Mouse (Mus musculus) cerebellum, adult 9-11 months (tissue): ENCODE results near the gene Bco1.

Experiments
- DNase-seq: peaks from one replicate; pipeline ENCODE4 v3.0.0; 2022

Gene Bco1

DNA sequence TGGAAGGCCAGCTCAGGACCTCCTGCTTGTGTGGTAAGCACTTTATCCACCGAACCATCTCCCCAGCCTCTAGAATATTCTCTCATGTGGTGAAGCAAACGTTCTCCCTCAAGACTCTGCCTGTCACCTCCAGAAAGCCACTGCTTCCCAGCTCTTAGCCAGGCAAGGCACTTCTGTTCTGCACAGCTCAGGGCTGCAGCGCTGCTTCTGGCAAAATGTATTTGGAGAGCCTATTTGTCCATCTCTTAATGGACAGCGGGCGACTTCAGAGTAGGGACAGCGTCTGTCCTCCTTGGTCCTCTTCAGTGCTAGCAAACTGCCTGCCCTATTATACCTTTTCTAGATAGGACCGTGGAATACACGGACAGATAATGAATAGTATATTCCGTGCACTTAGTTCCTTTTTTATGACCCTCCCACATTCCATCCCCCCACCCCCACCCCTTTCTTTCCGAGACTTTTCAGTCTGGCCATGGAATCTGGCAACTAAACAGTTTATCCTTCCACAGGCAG is 1.5 kb downstream of the Bco1 start:
- DNase-seq = no peak

DNA sequence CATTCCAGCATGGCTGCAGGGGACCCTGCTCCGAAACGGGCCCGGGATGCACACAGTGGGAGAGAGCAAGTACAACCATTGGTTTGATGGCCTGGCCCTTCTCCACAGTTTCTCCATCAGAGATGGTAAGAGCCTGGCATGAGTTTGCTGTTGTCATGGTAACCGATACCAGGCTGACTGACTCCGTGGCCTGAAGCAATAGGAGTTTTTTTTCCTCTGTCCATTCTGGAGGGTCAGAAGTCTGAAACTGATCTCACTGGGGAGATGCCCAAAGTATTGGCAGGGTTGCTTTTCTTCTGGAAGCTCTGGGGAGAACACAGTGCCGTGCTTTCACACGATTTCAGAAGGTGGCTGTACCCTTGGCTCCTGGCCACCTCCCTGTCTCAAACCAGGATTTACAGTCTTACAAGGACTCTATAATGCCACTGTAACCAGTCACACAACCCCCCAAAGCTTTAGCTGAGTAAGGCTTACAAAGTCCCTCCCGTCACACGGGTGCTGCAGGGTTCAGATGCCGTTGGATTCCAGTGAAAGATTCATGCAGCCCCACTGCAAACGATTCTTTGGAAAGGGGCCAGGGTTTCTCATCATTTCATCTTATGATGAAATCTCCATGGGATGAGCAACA is 2.0 kb downstream of the Bco1 start:
- peak; percentile 18 for DNase-seq

DNA sequence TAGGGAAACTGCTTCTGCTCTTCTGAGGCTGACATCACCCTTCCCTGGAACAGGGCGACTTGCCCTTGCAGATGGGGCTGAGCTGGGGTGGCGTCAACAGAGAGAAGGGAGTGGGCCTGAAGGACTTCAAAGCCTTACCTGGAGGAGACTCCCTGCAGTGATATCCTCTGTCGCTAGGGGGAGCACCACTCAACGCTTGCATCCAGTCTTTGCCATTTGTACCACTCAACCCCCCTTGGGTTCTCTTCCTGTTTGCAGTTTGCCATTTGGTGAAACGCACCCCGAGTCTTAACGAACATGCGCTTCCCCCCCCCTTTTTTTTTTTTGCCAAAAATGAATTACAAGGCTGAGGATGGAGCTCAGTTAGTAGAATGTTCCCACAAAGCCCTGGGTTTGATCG is 11.9 kb downstream of the Bco1 start:
- DNase-seq = peak; percentile 40

DNA sequence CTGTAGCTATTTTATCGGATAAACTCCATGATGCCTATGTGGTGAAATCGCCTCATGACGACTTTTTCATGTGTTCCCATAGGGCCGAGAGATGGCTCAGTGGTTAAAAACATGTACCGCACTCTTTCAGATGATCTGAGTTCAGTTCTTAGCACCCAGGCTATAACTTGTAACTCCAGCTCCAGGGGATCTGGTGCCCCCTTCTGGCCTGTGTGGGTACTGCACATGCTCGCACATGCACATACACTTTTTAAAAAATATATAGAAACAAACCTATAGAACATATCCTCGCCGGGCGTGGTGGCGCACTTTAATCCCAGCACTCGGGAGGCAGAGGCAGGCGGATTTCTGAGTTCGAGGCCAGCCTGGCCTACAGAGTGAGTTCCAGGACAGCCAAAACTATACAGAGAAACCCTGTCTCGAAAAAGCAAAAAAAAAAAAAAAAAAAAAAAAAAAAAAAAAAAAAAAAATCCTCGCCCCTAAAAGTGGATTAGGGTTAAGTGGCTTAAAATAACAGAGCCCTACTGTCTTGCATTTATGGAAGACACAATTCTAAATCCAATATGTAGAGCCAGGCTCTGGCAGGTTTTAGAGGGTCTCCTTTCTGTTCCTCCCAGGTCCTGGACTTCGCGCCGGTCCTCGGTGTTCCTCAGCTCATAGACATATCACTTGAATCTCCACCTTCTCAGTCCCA is 13.5 kb downstream of the Bco1 start:
- no peak for DNase-seq

DNA sequence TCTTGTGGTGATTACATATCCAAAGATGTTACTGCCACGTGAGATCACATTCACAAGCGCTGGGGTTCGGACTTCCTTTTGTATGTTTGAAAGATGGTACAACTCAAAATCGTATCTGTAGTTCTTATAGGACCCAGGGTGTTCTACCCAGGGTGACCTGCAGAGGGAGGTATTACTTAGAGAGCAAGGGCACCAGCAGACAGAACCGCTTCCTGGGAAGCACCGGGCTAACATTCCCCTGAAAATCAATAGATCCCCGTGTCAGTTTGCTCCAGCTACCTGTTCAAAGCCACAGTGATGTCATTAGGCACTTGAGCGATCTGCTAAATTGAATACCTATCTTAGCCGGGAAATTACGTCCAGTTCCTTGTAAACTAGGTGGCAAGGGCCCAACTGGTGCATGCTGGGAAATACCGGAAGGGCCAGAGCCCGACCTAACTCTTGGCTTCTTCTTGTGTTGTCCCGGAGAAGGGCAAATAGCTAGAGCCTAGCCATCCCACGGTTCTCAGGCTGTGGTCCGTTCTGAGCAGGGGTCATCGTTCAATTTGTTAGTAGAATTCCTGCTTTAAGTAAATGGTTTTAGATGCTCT is 14.2 kb downstream of the Bco1 start:
- no peak for DNase-seq

DNA sequence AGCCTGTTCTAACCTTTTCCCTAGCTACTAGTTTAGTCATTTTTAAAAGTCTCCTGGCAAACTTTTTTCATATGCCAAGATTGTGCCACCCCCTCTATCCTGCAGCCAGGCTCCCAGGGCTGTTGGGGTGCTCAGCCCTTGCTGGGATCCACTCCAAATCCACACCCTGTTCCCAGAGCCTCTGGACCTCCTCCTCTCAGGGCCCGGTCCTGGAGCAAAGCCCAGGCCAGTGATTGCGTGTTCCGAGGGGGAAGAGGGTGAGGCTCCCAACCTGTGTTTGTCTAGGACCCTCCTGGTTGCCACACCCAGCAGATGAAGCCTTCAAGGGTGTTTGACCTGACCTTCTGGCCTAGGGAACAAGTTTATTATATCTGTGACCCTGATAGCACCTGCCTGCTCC is 16.0 kb downstream of the Bco1 start:
- no peak for DNase-seq

DNA sequence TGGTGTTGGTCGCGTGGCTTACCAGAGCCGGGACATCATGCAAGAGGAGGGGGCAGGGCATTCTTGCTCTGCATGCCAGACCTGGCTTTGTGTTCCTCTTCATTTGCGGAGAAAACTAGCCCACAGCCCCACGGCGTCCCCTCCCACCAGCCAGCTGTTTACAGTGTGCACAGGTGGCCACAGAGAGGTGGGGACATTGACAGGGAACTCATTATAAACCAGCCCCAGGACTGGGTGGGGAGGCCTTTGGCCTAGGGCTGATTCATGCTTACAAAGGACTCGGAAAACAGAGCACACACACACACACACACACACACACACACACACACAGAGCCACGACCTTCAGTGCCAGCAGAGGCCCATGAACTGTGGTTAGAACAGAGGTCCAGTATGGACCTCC is 16.6 kb downstream of the Bco1 start:
- no peak for DNase-seq

DNA sequence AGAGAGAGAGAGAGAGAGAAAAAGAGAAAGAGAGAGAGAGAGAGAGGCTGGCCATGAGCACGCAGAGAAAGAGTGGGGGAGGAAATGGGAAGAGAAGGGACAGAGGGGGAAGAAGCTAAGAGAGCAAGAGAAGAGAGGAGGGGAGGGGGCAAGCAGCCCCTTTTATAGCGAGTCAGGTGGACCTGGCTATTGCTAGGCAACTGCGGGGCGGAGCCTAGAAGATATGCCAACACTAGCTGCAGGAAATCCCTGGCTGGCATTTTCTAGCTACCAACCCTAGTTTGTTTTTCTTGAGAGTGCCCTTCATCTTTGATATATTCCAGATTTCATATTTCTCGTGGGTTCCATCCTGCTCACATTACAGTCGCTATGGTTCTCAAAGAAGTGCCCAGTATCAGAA is 19.4 kb downstream of the Bco1 start:
- no peak for DNase-seq

DNA sequence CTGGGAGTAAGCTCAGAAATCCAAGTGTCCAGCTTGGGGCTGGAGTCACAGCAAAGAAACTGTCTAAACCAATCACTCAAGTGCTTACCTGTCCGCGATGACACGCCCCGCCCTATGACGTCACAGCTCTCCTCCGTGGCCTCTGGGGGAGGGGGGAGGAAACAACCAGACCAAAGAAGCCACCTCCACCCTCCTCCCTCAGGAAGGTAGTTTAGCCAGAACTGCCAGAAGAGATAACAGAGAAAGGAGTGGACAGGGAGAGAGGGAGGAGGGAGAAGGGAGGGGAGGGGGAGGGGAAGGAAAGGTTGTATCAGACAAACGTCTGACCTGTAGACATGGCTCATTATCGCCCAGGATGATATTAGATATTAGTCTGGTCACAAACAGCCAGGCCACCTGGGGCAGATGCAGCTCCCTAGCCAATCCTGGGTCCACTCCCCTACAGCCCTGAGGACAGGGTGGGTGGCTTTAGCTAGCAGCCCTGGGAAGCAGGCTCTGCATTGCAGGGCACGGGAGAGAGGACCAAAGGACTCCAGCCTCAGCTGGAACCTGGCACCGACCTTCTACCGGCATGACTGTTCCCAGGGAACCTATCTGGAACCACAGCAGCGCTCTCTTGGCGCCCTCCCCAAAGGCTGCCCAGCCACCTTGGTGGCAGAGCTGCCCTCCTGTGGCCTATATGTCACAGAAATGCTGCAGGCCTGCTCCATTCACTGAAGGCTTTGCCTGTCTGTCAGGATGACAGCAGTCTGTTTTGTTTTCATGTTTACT is 20.2 kb downstream of the Bco1 start:
- peak; percentile 52 for DNase-seq

DNA sequence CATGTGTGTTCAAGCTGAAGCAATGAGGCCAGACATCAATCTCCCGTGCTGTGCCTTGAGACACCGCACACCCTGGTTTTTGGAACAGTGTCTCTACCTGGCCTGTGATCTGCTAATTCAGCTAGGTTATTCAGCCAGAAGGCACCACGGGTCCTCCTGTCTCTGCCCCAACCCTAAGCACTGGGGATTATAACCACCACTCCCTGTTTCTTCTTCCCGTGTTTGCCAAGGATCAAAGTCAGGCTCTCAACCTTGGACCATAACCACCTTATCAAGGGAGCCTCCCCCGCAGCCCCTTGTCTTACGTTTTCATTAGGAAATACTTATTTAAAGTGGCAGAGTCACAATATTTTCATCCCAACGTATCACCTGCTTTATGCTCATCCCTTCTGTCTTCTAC is 20.9 kb downstream of the Bco1 start:
- DNase-seq = no peak

DNA sequence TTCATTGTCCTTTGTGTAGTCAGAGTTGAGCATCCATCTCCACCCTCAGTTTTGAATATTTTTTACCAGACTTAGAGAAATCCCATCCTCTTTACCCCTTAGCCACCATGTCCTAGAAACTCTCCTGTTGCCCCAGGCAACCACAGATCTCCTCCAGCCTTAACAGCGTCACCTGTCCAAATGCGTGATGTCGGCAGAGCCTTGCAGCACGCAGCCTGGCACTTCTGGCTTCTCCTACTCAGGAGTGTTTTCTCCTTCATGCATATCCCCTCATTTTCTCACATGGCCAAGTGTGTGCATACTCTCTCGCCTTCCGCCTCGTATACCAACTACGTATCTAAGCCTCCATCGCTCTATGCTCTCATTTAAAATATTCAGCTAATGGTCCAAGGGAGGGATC is 22.8 kb downstream of the Bco1 start:
- no peak for DNase-seq

DNA sequence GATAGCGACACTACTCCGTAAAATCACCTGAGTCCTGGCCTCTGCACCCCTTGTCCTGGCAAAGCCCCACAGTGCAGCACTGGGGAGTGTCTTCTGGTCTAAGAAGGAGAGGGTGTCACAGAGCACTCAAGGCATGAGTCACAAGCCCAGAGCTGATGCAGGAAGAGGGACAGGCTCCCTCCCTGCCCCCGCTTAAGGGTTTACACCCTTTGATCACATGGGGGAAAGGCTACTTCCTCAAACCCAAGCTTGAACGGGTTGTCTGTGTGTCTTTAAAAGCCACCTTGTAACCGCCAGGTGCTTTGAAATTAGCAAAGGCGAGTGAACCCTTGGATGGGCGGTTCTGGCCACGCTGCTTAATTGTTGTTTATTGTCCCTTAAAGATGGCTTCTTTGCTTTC is 25.6 kb downstream of the Bco1 start:
- no peak for DNase-seq

DNA sequence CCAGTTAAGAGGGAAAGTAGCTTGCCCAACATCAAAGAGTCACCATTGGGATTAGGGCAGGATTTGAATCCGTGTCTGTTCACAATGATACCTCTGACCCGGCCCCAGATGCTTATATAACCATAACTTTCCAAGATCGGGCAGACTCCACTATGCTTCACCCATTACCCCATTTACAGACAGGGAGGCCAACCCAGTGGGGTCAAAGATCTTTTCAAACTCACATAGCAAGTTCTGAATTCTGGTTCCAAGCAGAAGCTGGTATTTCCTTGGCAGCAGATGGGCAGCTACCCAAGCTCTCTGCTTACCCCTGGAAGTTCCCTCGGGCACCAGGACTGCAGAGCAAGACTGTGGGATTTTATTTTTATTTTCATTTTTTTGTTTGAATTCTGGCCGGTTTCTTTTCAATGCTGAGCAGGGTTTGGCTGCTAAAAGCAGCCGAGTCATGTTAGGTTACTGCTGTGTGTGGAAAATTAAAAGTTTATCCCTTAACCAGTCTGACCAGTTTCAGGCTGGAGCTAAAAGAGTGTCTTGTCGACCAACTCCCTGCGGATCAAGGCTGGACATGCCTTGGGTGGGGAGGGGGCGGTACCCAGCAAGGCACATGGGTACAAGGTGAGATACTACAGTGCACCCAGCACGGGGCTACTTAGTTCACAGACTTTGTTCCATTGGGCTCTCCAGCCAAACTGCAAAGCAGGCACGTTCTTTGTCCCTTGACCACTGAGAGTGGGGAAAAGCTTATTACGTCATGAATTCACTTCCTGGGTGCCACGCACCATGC is 28.4 kb downstream of the Bco1 start:
- no peak for DNase-seq

DNA sequence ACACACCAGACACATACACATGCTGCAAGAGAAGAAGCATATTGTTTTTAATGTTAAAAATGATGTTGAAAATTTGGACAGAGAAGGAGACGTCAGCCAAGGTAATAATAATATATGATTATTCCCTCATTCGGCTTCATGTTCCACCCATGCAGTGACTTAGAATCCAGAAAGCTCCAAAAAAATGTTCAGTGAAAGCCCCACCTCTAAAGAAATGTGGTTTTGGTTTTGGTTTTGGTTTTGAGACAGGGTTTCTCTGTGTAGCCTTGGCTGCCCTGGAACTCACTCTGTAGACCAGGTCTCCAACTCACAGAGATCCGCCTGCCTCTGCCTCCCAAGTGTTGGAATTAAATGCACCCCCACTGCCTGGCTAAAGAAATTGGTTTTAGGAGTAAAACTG is 30.2 kb downstream of the Bco1 start:
- no peak for DNase-seq

DNA sequence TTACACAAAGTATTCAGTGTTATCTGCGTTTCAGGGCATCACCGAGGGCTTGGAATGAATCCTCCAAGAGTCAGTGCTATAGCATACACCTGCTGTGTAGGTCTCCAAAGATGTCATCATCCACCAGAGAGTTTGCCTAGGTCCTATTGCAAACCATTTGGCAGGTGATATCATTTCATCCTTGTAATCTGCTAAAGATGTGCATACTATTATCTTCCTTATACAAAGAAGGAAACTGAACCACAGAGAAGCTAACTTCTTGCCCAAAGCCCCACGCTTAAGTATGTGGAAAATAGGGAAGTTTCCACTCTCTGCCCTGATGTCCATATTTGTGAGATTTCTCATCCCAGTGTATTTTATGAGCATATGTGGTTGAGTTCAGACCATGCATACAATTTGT is 30.8 kb downstream of the Bco1 start:
- DNase-seq = no peak

DNA sequence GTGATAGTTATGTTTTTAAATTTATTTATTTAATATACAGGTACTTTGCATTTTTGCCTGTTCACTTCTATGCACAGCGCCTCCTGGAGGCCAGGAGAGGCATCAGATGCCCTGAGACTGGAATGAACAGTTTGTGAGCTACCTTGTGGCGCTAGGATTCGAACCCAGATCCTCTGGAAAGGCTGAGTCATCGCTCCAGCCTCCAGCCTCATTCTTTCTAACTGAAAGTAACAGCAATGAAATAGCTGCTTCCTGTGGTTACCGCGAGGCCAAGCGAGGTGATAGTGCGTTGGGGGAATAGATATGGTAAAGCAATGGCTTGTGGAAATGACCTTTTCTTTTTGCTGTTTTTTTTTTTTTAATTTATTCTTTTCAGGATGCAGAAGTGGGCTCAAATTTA is 31.4 kb downstream of the Bco1 start:
- no peak for DNase-seq

DNA sequence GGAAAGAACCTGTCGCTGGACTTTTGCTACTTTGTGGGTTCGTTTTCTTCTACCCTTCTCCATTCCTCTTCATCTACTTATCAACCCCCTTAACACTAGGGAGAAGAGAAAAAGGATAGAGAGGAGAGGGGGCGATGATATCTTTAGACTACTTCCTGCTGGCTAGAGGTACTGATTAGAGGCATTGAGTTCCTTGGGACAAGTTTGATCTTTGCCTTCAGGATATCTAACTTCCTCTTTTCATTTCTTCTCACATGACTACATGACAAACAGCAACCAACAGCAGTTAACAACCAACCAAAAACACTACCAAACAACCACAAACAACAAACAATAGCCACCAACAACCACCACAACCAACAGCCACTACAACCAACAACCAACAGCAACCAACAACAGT is 38.0 kb downstream of the Bco1 start:
- DNase-seq = no peak

DNA sequence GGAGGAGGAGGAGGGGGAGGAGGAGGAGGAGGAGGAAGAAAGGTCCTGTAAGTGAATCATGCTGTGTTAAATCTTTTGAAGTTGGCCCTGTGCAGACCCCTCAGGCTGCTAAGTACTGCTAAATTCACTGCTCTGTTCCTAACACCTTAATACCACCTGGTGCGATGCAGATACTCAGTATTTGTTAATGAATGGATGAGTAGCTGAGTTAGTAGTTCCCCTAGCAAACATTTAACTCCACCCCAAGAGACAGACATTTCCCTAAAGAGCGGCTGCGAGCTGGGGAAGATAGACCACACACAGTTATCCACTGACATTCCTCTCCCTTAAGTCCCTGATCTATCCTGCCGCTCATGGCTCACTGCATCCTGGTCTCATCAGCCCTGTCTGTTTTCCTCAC is 40.7 kb downstream of the Bco1 start:
- DNase-seq = no peak

DNA sequence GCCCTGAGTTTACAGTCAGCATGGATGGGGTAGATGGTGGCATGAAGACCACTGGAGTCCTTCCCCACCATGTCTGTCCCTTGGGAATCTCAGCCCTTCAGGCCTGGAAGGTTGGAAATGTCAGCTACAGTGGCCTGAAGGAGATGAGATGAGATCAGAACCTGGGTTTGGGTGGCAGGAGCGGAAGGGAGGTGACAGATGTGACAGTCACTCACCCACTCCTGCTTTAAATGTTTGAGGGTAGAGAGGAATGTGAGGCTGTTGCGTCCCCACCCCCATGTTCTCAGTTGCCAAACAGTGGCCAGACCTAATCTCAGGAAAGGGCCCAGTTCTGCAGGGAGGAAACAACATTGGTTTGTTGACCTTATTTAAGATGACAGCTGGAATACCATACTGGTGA is 41.1 kb downstream of the Bco1 start:
- DNase-seq = no peak

DNA sequence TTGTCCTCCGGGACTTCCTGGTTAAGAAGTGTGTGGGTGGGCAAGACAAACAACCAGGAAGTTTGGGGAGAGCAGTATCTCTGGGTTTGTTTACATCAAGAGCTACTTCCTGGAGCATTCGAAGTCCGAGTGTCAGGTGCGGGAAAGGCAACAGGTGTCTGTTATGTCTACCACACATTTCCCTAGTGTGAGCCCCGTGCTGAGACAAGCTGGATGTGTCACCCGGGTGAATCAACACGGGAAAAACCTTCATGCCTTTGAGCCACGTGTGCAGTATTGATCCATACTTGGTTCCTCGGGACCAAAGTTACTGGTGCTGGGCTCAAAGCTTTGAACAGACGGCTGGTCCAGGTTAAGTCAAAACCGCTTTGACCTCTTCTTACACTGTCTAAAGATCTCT is 41.7 kb downstream of the Bco1 start:
- DNase-seq = no peak

DNA sequence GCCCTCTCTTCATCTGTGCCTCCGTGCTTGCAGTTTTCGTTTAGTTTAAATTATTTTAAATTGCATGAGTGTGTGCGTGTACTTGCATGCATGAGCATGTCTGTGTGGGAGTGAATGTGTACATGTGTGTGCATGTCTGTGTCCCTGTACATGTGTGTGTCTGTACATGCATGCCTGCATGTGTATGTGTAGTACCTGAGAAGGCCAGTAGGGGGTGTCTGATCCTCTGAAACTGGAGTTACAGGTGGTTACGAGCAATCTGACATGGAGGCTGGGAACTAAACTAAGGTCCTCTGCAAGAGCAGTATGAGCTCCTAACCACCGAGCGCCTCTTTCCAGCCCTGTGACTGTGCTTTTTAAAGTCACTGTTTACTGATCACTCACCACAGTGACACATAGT is 52.9 kb downstream of the Bco1 start:
- DNase-seq = no peak

DNA sequence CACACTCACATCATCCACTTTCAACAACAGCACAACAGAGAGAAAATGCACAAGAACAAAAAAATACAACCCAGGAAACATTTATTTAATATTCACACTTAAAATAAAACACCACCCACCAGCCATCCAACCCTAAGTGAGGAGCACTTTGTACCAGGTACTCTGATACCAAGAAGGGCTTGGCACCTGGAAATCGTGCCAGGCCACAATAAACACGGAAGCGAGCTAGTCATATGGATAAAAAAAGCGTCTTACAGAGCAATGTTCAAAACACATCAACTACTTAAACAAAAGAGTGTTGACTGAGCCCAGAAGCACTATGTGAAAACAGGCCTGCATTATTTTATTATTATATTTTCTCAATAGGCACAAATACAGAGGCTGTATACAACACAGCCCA is 60.5 kb downstream of the Bco1 start:
- DNase-seq = no peak
